Mouse (Mus musculus): ENCODE measurements around the gene Cntnap5c.

GRCm38 (mm10) chr17:57911770-57912293 lies 142.5 kb downstream of the Cntnap5c start:
- TF ChIP-seq CTCF (IDR thresholded peaks at IDR 0.05; ENCODE audit: control insufficient read depth, insufficient read depth, insufficient read length) (no peak), MYOD1 (IDR thresholded peaks at IDR 0.05; ENCODE audit: control insufficient read depth, insufficient read length, low read depth) (no peak), USF1 (IDR thresholded peaks at IDR 0.05; ENCODE audit: low read depth) (no peak), MYOG (IDR thresholded peaks at IDR 0.05; ENCODE audit: control insufficient read depth, extremely low read depth, insufficient read length) (no peak), MAX (IDR thresholded peaks at IDR 0.05) (no peak), CEBPB (IDR thresholded peaks at IDR 0.05; ENCODE audit: low read depth) (no peak), FOSL1 (IDR thresholded peaks at IDR 0.05; ENCODE audit: insufficient read depth, low read length, poor library complexity, severe bottlenecking) (no peak)

All from C2C12 (cell line).